Mouse (Mus musculus) megakaryocyte progenitor cell, adult 5-6 weeks (primary cell): ENCODE results near the gene Nktr. TPM values are rescaled to one million over a fixed set of nuclear protein-coding genes. Genes with fewer than 3 reads are reported as not detected.

Experiments
- ATAC-seq: replicated peaks from 2 replicates; pipeline ENCODE4 v1.8.0; 2016; ENCODE audit warnings: mild to moderate bottlenecking, moderate TSS enrichment, inconsistent platforms; ENCODE audit not compliant: poor library complexity
- total RNA-seq, 2 experiments: library from RNA; stranded (forward) in 1 of 2; stranded (reverse) in 1 of 2; fragments of 157-497, 149-512 nt in 1 of 2; fragments of 200-1000 nt in 1 of 2; gene quantifications; 2 replicates each; pipeline versions ENCODE4 v1.2.3 to v1.2.4; 2015 to 2017

The Nktr gene
- total RNA-seq, 2 experiments from 2014 or later = 100.0 to 140 TPM

GRCm38 (mm10) chr9:121706029-121706675, 12.8 kb upstream of the Nktr start:
- peak; percentile 2; the same call in 1 of the 2 replicates for ATAC-seq

GRCm38 (mm10) chr9:121707801-121708200, 11.2 kb upstream of the Nktr start:
- no peak for ATAC-seq

- peak; percentile 12 for ATAC-seq
These were observed 10.2 kb upstream of the Nktr start for GRCm38 (mm10) chr9:121708506-121709486.

- ATAC-seq = peak; percentile 81
These were observed 8.9 kb upstream of the Nktr start, which contains the start of gene Ss18l2 for GRCm38 (mm10) chr9:121709898-121710583. Gene Ss18l2 (plus strand): TSS chr9:121710329.

- peak; percentile 44 for ATAC-seq
These were observed 8.4 kb upstream of the Nktr start for GRCm38 (mm10) chr9:121710584-121710975.

- no peak for ATAC-seq
These were observed 1.9 kb upstream of the Nktr start for GRCm38 (mm10) chr9:121717048-121717447.

GRCm38 (mm10) chr9:121718070-121718705, 781 bp upstream of the Nktr start:
- ATAC-seq = peak; percentile 17

GRCm38 (mm10) chr9:121719347-121720331, 670 bp downstream of the Nktr start:
- ATAC-seq = peak; percentile 30

GRCm38 (mm10) chr9:121740490-121740889, 21.5 kb downstream of the Nktr start:
- no peak for ATAC-seq

- ATAC-seq = no peak
These were observed 22.2 kb downstream of the Nktr start for GRCm38 (mm10) chr9:121741168-121741567.

- peak; percentile 42; the same call in 1 of the 2 replicates for ATAC-seq
These were observed 25.1 kb downstream of the Nktr start for GRCm38 (mm10) chr9:121744051-121744450.

GRCm38 (mm10) chr9:121752774-121753173, 33.8 kb downstream of the Nktr start:
- ATAC-seq = no peak

- ATAC-seq = no peak
These were observed 35.7 kb downstream of the Nktr start for GRCm38 (mm10) chr9:121754624-121755023.

GRCm38 (mm10) chr9:121756785-121757184, 37.8 kb downstream of the Nktr start:
- no peak for ATAC-seq

- peak; percentile 54 for ATAC-seq
These were observed 38.5 kb downstream of the Nktr start for GRCm38 (mm10) chr9:121757432-121757831.

- no peak for ATAC-seq
These were observed 39.2 kb downstream of the Nktr start for GRCm38 (mm10) chr9:121757835-121758814.

- peak; percentile 16 for ATAC-seq
These were observed 40.4 kb downstream of the Nktr start, which contains the start of gene Zfp651 for GRCm38 (mm10) chr9:121759091-121760081. Gene Zfp651 (plus strand): TSS chr9:121759330.
